Mouse (Mus musculus) spleen, adult 18-20 months (tissue): ENCODE results near the gene Car5a.
A peak's percentile ranks its signal among the peaks of the same experiment; 100 is the strongest.

Experiments used
- DNase-seq, 2 experiments: peaks; one replicate each; pipeline ENCODE4 v3.0.0; 2022; ENCODE audit warnings: mixed read lengths in 2 of 2

Car5a gene

GRCm38 (mm10) chr8:121944831-121945230 is at the start of gene Car5a:
Gene Car5a (minus strand): TSS chr8:121944904.
- no peak for DNase-seq

DNA sequence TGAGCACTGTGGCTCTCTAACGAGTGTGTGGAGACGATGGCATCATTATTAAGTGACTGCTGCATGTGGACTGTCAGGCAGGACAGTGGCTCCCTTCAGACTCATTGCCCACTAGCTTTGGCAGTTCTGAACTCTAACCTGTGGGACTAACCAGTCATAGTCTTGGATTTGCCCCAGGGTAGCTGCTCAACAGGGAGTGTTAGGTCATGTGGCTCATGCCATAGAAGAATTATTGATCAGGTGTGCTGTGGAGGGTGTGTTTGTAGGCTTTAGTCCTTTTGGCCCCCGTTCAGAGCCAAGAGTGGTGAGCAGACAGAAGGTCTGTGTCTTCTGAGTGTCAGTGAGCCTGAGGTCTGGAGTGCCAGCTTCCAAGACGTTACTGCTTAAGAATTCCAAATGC is 48.2 kb upstream of the Car5a start:
- DNase-seq, result no peak

- no peak for DNase-seq
Measured at GRCm38 (mm10) chr8:121991611-121992010, 46.9 kb upstream of the Car5a start.

- DNase-seq, result no peak
Measured at GRCm38 (mm10) chr8:121990506-121991255, 46.0 kb upstream of the Car5a start.

- DNase-seq, result no peak
Measured at GRCm38 (mm10) chr8:121987892-121988291, 43.2 kb upstream of the Car5a start.

GRCm38 (mm10) chr8:121985673-121986072 is 41.0 kb upstream of the Car5a start:
- no peak for DNase-seq

- no peak for DNase-seq
Measured at GRCm38 (mm10) chr8:121981520-121981895, 36.8 kb upstream of the Car5a start.

GRCm38 (mm10) chr8:121980792-121981519 is 36.3 kb upstream of the Car5a start:
- DNase-seq, result no peak

DNA sequence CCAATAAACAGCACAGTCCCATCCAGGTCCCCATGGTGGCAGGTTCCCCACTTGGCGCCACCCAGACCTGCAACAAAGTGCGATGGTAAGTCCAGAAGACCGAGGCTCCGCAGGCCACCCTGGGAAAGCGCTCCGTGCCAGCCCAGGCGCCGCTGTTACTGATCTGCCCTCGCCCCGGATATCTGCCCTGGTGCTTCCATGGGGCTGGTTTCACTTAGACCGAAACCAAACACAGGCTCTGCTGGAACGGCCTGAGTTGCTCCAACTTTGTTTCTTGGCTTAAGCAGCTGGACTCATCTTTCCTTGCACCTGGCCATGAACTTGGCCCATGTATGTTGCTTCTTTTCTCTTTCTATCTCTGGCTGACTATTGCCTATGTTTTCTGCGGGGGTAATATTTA is 34.0 kb upstream of the Car5a start:
- no peak for DNase-seq

- DNase-seq, result peak in 1 of 2 experiments; percentile 14
Measured at GRCm38 (mm10) chr8:121977819-121978590, 33.3 kb upstream of the Car5a start.

GRCm38 (mm10) chr8:121973906-121974305 is 29.2 kb upstream of the Car5a start:
- DNase-seq, result no peak

DNA sequence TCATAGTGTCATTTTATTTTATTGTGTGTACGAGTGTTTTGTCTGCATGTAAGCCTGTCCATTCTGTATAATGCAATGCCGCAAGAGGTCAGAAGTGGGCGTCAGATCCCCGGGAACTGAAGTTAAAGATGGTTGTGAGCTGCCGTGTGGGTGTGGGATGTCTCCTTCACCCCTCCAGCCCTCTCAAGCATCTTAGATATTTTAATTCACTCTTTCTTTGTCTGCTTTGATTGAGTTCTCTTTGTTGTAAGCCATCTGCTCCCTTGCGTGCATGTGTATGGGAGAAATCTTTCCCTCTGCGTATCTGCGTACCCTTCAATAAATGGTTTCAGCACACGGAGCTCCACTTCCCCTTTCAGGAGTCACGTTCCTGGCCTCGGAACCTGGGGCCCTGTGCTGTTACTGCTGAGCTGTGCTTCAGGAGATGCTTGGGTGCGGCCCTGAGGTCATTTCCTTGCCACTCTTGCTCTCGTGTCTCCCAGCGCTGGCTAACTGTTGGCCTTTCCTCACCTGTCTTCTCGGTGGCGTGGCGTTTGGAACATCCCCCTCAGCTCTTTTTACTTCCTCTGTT is 26.9 kb upstream of the Car5a start:
- no peak for DNase-seq

DNA sequence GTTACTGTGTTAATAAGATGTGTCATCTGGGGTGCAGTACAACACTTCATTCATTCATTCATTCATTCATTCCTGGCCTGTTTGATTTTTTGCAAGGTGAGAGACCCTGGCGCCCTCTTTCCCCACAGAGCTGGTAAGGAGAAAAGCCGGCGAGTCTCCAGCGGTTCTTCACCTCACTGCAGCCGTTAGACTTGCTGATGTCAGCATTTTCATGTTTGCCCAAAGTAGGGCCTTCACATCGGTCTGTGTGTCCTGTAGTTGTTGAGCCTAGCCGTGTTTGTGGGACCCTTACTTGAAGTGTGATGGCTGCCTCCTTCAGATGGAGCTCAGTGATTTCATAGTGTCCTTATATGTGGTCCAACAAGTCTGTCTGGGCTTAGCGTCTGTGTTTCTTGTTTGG is 25.5 kb upstream of the Car5a start:
- DNase-seq, result no peak

DNA sequence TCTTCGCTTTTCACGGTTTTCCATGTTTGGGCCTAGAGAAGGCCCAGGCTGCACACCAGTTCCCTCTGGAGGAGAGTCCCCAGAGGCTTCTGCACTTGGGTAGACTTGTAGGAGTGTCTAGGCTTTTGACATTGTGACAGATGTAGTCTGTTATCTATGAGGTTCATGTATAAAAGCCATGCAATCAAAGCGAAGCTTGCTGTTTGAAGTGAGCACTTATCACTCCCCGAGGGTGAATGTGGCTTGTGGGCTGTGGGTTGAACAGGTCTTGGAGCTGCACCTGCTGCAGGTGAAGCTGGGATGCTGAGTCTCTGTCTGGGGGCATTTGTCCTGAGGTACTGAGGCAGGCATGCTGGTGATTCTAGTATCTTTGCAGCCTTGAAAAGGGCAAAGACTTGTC is 23.8 kb upstream of the Car5a start:
- DNase-seq, result no peak

DNA sequence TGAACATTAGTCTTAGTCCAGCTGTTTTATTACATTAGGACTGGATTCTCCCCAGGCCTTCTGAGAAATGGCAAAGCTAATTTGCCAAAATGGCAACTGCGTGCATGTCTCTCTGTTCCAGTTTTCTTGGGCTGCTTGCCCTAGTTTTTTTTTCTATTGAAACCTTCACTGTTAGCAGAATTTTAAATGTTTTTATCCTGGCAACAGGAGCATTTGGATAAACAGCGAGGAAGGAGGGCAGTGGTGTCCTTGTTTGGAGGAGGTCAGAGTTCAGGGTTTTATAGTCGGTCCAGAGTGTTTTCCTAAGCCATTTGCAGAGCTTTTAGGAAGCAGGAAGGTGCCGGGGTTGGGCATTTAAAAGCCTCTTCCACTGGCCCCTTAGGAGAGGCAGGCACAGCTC is 23.3 kb upstream of the Car5a start:
- DNase-seq, result no peak

DNA sequence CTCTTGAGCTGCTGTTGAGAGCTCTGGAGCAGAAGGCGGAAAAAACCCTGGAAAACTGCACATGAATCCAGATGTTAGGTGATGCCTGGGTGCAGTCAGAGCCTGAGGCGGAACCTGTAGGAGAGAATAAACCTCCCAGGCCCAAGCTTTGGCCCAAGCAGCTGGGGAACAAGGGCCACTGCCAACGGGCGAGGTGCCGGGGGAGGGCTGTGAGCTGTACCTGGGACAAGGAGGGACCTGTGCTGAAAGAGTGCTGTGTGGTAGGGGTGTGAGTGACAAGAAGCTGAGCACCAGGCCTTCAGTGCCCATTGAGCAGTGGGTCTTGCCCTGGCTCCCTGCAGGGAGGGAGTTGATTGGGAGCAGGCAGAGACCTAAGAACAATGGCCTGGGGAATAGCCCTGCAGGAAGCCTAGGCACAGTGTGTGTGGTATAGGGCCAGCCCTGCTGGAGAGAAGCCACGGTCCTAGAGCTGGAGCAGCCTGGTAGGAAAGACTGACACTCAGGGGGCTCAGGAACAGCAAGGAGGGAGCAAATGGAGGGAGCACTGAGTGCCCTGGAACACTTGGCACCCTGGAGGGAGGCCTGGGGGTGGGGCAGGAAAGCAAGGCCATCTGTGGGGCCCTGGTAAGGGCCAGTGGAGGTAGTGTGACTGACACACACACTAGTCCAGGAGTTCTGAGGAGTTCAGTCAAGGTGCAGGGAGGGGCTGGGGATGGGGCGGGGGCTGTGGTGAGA is 22.2 kb upstream of the Car5a start:
- no peak for DNase-seq

DNA sequence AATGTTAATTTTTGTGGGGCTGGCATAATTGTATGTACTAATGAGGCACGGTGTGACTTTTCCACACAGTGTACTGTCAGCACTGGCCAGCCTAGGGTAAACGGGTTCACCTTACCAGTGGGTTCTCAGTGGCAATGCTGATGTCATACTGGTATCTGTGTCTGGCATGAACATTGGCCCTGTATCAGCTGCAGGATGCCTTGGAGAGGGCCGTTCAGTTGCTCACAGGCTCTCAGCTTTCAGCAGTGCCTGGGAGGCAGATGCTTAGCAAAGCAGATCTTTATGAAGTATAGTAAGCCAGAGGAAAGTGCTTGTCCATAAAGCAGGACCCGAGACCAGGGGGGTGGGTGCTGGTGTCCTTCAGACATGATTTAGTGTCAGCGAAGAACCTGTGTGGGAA is 21.4 kb upstream of the Car5a start:
- no peak for DNase-seq

- no peak for DNase-seq
Measured at GRCm38 (mm10) chr8:121964716-121965512, 20.2 kb upstream of the Car5a start.

- DNase-seq, result no peak
Measured at GRCm38 (mm10) chr8:121962892-121963291, 18.2 kb upstream of the Car5a start.

DNA sequence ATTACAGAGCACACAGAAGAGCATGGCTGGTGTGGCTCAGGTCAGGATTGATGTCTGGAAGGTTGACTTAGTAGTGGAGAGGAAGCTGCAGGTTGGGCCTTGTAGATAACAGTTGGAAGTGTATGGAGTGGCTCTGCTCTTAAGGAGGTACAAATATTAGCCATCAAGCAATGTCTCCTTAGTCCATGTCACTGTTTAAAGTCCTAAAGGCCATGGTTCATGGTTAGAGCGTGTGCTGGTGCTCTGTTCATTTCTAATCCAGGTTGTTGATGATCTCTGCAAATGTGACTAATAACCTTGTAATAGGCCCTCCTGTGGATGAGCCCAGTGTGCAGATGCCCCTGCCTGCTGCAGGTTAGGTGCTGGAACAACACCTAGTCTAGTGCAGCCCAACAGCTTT is 13.7 kb upstream of the Car5a start:
- DNase-seq, result no peak

GRCm38 (mm10) chr8:121955825-121956500 is 11.3 kb upstream of the Car5a start:
- DNase-seq, result no peak
